Mouse (Mus musculus) CH12.LX (cell line): ENCODE data around the gene Pex14. TPM values are rescaled to one million over a fixed set of nuclear protein-coding genes. Genes with fewer than 3 reads are reported as not detected.

Experiments
- DNase-seq: peaks from one replicate; pipeline ENCODE4 v3.0.0-alpha.2; 2013; ENCODE audit errors: extremely low read depth
- H3K27ac ChIP-seq: 2 replicates; pipeline ENCODE4 v1.5.1; 2012; ENCODE audit warnings: low read depth, mild to moderate bottlenecking, control low read depth, moderate library complexity; ENCODE audit not compliant: insufficient read depth
- H3K27me3 ChIP-seq: replicated peaks from 2 replicates; pipeline ENCODE3; 2012; ENCODE audit warnings: inconsistent platforms
- H3K36me3 ChIP-seq, 2 experiments: replicated peaks in 1 of 2; 2 replicates each; pipeline versions ENCODE3 to v1.6.1; 2012; ENCODE audit warnings: inconsistent platforms in 1 of 2, low read length in 1 of 2, mild to moderate bottlenecking in 1 of 2, mixed read lengths in 1 of 2, moderate library complexity in 1 of 2; ENCODE audit not compliant: control insufficient read depth in 1 of 2, insufficient read depth in 1 of 2
- H3K4me1 ChIP-seq, 2 experiments: 2 replicates each; pipeline ENCODE4 v1.6.1; 2012; ENCODE audit warnings: inconsistent platforms in 1 of 2, moderate library complexity in 1 of 2; ENCODE audit not compliant: insufficient read depth in 2 of 2, control insufficient read depth in 1 of 2
- H3K4me2 ChIP-seq: 2 replicates; pipeline ENCODE4 v1.6.1; 2012; ENCODE audit warnings: low read depth, mild to moderate bottlenecking, control low read depth; ENCODE audit not compliant: poor library complexity, insufficient read depth, severe bottlenecking
- H3K4me3 ChIP-seq, 3 experiments: fragments of 150-350 bp in 1 of 3; sonication (generic) in 1 of 3; replicated peaks in 1 of 3; 2 replicates each; pipeline versions ENCODE3 to v1.5.1; 2011 to 2012; ENCODE audit warnings: low read depth in 2 of 3, low read length in 2 of 3, mild to moderate bottlenecking in 2 of 3, moderate library complexity in 2 of 3, control low read depth in 1 of 3, improper control_type of control experiment in 1 of 3, inconsistent platforms in 1 of 3, mixed read lengths in 1 of 3; ENCODE audit not compliant: poor library complexity in 1 of 3
- H3K79me2 ChIP-seq: replicated peaks from 2 replicates; pipeline ENCODE4 v1.6.1; 2012; ENCODE audit warnings: mild to moderate bottlenecking, moderate library complexity; ENCODE audit not compliant: control insufficient read depth, poor library complexity, insufficient read depth, severe bottlenecking; ENCODE audit errors: extremely low read depth
- H3K9ac ChIP-seq: 2 replicates; pipeline ENCODE4 v1.6.1; 2012; ENCODE audit warnings: low read depth, mild to moderate bottlenecking, control low read depth, moderate library complexity; ENCODE audit not compliant: insufficient read depth
- H3K9me3 ChIP-seq: replicated peaks from 2 replicates; pipeline ENCODE3; 2012; ENCODE audit warnings: low read length, inconsistent platforms, mixed read lengths
- CHD1 ChIP-seq: IDR thresholded peaks from 2 replicates; pipeline ENCODE4 v1.6.1; 2012; ENCODE audit warnings: low read depth, low read length, improper control_type of control experiment, inconsistent platforms
- CHD2 ChIP-seq: IDR thresholded peaks from 2 replicates; pipeline ENCODE4 v1.6.1; 2011; ENCODE audit warnings: low read length, improper control_type of control experiment
- E2F4 ChIP-seq: IDR thresholded peaks from 2 replicates; pipeline ENCODE4 v1.6.1; 2011; ENCODE audit warnings: low read depth, low read length, improper control_type of control experiment; ENCODE audit not compliant: insufficient replicate concordance
- ELF1 ChIP-seq: IDR thresholded peaks from 2 replicates; pipeline ENCODE4 v1.6.1; 2014; ENCODE audit warnings: low read depth, mild to moderate bottlenecking, inconsistent platforms, low read length, improper control_type of control experiment
- IRF4 ChIP-seq: IDR thresholded peaks from 2 replicates; pipeline ENCODE4 v1.6.1; 2014; ENCODE audit warnings: low read depth, mild to moderate bottlenecking, inconsistent platforms, low read length, improper control_type of control experiment
- JUND ChIP-seq: conservative IDR thresholded peaks from 2 replicates; pipeline ENCODE4 v1.6.1; 2011; ENCODE audit warnings: low read depth, low read length, improper control_type of control experiment
- MAFK ChIP-seq: IDR thresholded peaks from 2 replicates; pipeline ENCODE4 v1.6.1; 2011; ENCODE audit warnings: low read length, improper control_type of control experiment; ENCODE audit not compliant: insufficient replicate concordance
- MAZ ChIP-seq: IDR thresholded peaks from 2 replicates; pipeline ENCODE4 v1.6.1; 2012; ENCODE audit warnings: low read depth, mild to moderate bottlenecking, inconsistent platforms, low read length, improper control_type of control experiment, moderate library complexity
- NRF1 ChIP-seq: IDR thresholded peaks from 2 replicates; pipeline ENCODE4 v1.6.1; 2014; ENCODE audit warnings: low read depth, mild to moderate bottlenecking, inconsistent platforms, low read length, improper control_type of control experiment, moderate library complexity
- PAX5 ChIP-seq: IDR thresholded peaks from 2 replicates; pipeline ENCODE4 v1.6.1; 2012; ENCODE audit warnings: low read length, inconsistent platforms, mixed read lengths
- POLR2A ChIP-seq: IDR thresholded peaks from 2 replicates; pipeline ENCODE4 v1.6.1; 2011; ENCODE audit warnings: low read depth, mild to moderate bottlenecking, improper control_type of control experiment, low read length
- SIN3A ChIP-seq: IDR thresholded peaks from 2 replicates; pipeline ENCODE4 v1.6.1; 2012; ENCODE audit warnings: low read length, improper control_type of control experiment, inconsistent platforms
- SMC3 ChIP-seq: IDR thresholded peaks from 2 replicates; pipeline ENCODE4 v1.6.1; 2011; ENCODE audit warnings: low read depth, low read length, improper control_type of control experiment
- TBP ChIP-seq: conservative IDR thresholded peaks from 2 replicates; pipeline ENCODE4 v1.6.1; 2011; ENCODE audit warnings: low read depth, low read length, improper control_type of control experiment
- USF2 ChIP-seq: conservative IDR thresholded peaks from 2 replicates; pipeline ENCODE4 v1.6.1; 2011; ENCODE audit warnings: low read depth, low read length, improper control_type of control experiment
- ZC3H11A ChIP-seq: IDR thresholded peaks from 2 replicates; pipeline ENCODE4 v1.6.1; 2012; ENCODE audit warnings: low read depth, mild to moderate bottlenecking, inconsistent platforms, low read length, improper control_type of control experiment
- ZMIZ1 ChIP-seq: IDR thresholded peaks from 2 replicates; pipeline ENCODE4 v1.6.1; 2012; ENCODE audit warnings: low read depth, mild to moderate bottlenecking, inconsistent platforms, low read length, improper control_type of control experiment
- dilution Hi-C: fragments of 300-500 bp; cut with MboI; formaldehyde crosslinking; loops from 2 replicates; pipeline ENCODE4 v1.14.3; 2020; ENCODE audit warnings: low sequenced_read_pairs; ENCODE audit not compliant: extremely low pct_unique_long_range_greater_than_20kb, extremely low pct_ligation_motif_present
- in situ Hi-C: fragments of 300-500 bp; cut with MboI; formaldehyde crosslinking; loops from 3 replicates; pipeline ENCODE4 v1.14.3; 2019; ENCODE audit warnings: low sequenced_read_pairs, low pct_ligation_motif_present, low pct_unique_long_range_greater_than_20kb, mixed read lengths
- polyA plus RNA-seq: library from polyadenylated mRNA; unstranded; fragments of >175 nt; gene quantifications from 2 replicates; pipeline ENCODE4 v1.2.1, GENCODE M21; 2012; ENCODE audit warnings: low read depth; ENCODE audit not compliant: insufficient read length
- total RNA-seq, 2 experiments: library from RNA; depleted of rRNA; stranded (reverse); fragments of 300-350 nt in 1 of 2; fragments of >200 nt in 1 of 2; gene quantifications; 2 replicates each; pipeline ENCODE4 v1.2.3; 2012 to 2014

Gene Pex14
- total and polyA plus RNA-seq, 3 experiments, result 48.5 to 67.7 (median 63.6) TPM

- dilution Hi-C loops, result no loop called here
- TF ChIP-seq NRF1, result no peak
- no peak for TF ChIP-seq MAZ
- TF ChIP-seq PAX5, result no peak
- no peak for TF ChIP-seq IRF4
- no peak for TF ChIP-seq MAFK
- TF ChIP-seq TBP, result no peak
- TF ChIP-seq USF2, result no peak
- TF ChIP-seq SIN3A, result no peak
- TF ChIP-seq POLR2A, result no peak
- no peak for TF ChIP-seq JUND
- TF ChIP-seq ZC3H11A, result no peak
- Histone ChIP-seq H3K27me3 (peaks cover 57% of the 10 kb centered on the region), H3K9ac (no peak overlapping the region), H3K4me1 (peaks cover 3 to 6% of the 10 kb centered on the region in 2 experiments; a peak in 2 of 4 replicates), H3K27ac (no peak overlapping the region), H3K9me3 (no peaks in the 10 kb centered on the region), H3K79me2 (no peaks in the 10 kb centered on the region), H3K4me3 (no peak overlapping the region), H3K36me3 (no peaks in the 10 kb centered on the region), H3K4me2 (no peak overlapping the region)
- in situ Hi-C loops, result no loop called here
- DNase-seq, result no peak
These were observed 170.8 kb downstream of the Pex14 start for GRCm38 (mm10) chr4:148928876-148929275.

- no peaks in the 10 kb centered on the region for H3K36me3 ChIP-seq
- TF ChIP-seq CHD2 (no peak), SMC3 (no peak), ELF1 (no peak), CHD1 (no peak), E2F4 (no peak), ZMIZ1 (no peak)
- in situ Hi-C loops, result no loop called here
- no peak overlapping the region for H3K27ac ChIP-seq
- H3K9ac ChIP-seq, result no peak overlapping the region
- no peak for DNase-seq
- H3K27me3 ChIP-seq, result peaks cover 60% of the 10 kb centered on the region
- no peaks in the 10 kb centered on the region for H3K9me3 ChIP-seq
- dilution Hi-C loops, result no loop called here
- peaks cover 3 to 6% of the 10 kb centered on the region in 2 experiments; a peak in 2 of 4 replicates for H3K4me1 ChIP-seq
- H3K4me2 ChIP-seq, result no peak overlapping the region
- no peaks in the 10 kb centered on the region for H3K79me2 ChIP-seq
- no peak overlapping the region for H3K4me3 ChIP-seq
These were observed 171.4 kb downstream of the Pex14 start for GRCm38 (mm10) chr4:148928316-148928715.
